Mouse (Mus musculus) adrenal gland, postnatal 36 days (tissue): ENCODE data around the gene Rabif. TPM values are rescaled to one million over a fixed set of nuclear protein-coding genes. Genes with fewer than 3 reads are reported as not detected.
"Not testable (repeated sequence)": the region's sequence is repeated elsewhere in the genome, so short reads cannot be mapped to it uniquely, and the experiment has no call there.

Source experiments
- DNase-seq, 2 experiments: peaks; one replicate each; pipeline ENCODE4 v3.0.0; 2021; ENCODE audit warnings: mixed read lengths in 1 of 2
- long read RNA-seq, 2 experiments: library from polyadenylated mRNA; stranded (forward); transcript quantifications; one replicate each; pipeline ENCODE4 v2.0.0; 2021; ENCODE audit warnings: borderline sequencing depth in 2 of 2
- total RNA-seq, 2 experiments: library from RNA; stranded (reverse); gene quantifications; 2 replicates each; pipeline ENCODE4 v1.2.3; 2021

Rabif gene
- 10 to 100 TPM; 27.6 to 37.3 TPM for total RNA-seq
- long read RNA-seq, experiment 1, transcript Rabif-201 (2 exons, 2,861 nt): major isoform, 66 of 77 reads
- long read RNA-seq, experiment 1, partial matches to known transcripts: 0 of 77 reads
- long read RNA-seq, experiment 1, other reads (novel, unspliced or antisense): 11 of 77 reads
- long read RNA-seq, experiment 2, transcript Rabif-201 (2 exons, 2,861 nt): major isoform, 21 of 26 reads
- long read RNA-seq, experiment 2, partial matches to known transcripts: 0 of 26 reads
- long read RNA-seq, experiment 2, other reads (novel, unspliced or antisense): 5 of 26 reads

DNA sequence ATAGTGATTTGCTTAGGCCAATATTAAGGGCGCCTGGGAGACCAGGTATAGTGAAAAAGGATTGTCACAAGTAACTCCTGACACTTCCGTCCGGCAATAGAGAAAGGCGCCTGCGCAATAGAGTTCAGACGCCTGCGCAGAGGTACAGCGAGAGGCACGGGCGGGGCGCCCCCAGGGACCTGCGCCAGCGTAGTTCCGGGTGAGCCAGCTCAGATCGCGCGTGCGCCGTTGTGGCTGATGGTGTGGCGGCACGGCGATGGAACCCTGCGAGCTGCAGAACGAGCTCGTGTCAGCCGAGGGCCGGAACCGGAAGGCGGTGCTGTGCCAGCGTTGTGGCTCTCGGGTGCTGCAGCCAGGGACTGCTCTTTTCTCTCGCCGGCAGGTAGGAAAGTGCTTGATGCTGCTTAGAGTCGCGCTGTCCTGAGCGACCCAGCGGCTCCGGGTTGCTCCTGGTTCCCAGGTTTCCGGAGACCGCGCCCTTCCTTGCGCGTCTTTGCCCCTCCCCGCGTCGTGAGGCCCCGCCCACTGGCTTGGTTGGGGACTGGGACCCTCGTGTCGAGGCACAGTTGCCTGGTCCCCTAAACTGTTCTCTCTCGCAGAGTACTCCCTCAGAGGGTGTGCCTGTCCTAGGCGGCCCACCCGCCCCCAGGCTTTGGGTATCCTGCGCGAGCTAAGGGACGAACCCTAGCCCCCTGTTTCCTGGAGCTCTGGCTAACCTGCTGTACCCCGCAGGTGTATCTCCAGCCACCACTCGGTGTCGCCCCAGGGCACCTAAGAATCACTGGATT is at the start of gene Rabif:
TSS of gene Rabif (plus strand) at position 221 of the 788 bp plus-strand sequence.
- peak; percentile 100 for DNase-seq

DNA sequence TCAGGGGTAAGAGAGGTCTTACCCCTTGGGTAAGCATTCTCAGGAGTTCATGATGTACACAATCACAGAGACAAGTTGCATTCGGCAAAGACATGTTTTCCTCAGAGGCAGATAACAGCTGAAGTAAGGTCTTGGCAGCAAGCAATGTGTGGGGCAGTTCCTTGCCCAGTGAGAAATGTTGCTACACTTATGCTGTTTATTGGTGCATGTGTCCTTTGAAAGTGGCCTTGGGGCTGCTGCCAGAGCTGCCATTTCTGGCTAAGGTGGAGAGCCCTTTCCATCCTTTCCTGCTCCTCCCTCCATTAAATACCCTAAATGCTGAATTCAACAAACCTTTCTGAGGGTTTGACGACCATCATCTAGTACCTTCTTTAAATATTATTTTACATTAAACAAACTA is 49.0 kb upstream of the Rabif start:
- DNase-seq: peak; percentile 21 to 56

- DNase-seq: not testable (repeated sequence)
These were observed 45.9 kb upstream of the Rabif start for GRCm38 (mm10) chr1:134448537-134448936.

- DNase-seq: no peak
These were observed 44.2 kb upstream of the Rabif start for GRCm38 (mm10) chr1:134450201-134450600.

GRCm38 (mm10) chr1:134450986-134451385 is 43.5 kb upstream of the Rabif start:
- peak; percentile 51 to 65 for DNase-seq

- DNase-seq: peak; percentile 96
These were observed 39.3 kb upstream of the Rabif start, which contains the start of gene Klhl12 for GRCm38 (mm10) chr1:134454904-134455824. TSS of gene Klhl12 (plus strand) at chr1:134455531.

- no peak for DNase-seq
These were observed 38.4 kb upstream of the Rabif start for GRCm38 (mm10) chr1:134456060-134456459.

- DNase-seq: no peak
These were observed 36.2 kb upstream of the Rabif start for GRCm38 (mm10) chr1:134458139-134458727.

DNA sequence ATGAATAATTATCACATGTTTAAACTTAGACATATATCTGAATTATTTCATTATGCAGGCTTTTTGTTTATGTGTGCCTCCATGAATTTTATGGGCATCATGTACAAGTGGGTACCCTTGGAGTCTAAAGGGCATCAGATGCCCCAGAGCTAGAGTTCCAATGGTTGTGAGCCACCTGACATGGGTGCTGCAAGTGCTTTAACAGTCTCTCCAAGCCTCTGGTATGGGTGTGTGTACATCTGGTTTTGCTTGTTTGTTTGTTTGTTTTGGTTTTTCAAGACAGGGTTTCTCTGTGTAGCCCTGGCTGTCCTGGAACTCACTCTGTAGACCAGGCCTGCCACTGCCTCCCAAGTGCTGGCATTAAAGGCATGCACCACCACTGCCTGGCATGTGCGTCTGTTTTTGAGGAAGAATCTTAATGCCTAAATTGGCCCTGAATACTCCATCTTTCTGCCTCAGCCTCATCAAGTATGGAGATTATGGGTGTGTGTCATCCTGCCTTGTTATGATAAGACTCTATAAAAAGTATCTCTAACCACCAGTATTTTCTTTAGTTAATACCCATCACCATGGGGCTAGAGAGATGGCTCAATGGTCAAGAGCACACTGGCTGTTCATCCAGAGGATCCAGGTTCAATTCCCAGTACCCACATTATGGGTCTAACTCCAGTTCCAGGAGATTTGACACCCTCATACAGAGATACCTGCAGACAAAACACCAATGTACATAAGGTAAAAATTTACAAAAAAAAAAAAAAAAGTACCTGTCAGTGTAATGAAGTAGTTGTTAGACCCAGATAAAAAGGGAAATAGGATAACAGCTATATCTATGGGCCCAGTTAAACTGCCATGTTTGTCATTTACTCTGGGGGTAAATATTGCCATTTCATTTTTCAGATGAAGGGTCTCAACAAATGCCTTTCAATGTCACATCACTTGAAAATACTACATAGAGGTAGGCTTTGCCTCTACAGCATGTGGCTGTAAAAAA is 33.9 kb upstream of the Rabif start:
- no peak for DNase-seq

GRCm38 (mm10) chr1:134484623-134485022 is 9.8 kb upstream of the Rabif start:
- no peak for DNase-seq

DNA sequence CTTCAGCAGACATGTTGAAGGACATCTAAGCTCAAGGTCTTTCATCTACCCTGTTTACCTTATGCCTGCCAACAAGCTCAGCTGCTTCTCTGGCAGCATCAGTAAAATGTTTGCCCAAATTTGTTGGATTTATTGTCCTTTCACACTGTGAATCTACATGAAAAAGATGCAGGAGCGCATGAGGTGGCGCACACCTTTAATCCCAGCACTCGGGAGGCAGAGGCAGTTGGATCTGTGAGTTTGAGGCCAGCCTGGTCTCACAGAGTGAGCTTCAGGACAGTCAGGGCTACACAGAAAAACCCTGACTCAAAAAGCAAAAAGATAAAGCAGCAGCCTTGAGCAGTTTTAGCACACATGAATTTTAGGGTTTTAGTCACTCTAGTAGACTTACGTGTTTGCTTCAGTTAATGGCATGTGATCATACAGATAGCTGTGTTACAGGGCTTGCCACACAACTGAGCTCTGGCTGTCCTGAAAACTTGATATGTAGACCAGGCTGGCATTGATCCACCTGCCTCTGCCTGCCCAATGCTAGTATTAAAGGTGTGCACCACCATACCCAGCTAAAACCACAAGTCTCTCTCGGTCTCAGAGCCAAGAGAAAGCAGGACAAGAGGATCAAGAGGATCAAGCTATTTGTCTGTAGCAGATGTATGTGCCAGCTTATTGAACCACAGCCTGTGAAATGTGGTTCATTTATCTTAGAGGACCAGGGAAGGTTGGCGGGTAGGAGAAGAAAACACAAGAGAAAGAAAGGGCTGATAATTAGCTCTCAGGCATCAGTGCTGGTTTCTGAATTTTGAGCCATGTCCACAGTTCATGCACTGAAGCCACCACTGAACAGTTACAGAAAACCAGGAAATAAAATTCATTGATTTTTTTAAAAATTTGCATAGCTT is 3.3 kb upstream of the Rabif start:
- no peak for DNase-seq

- no peak for DNase-seq
These were observed 2.2 kb upstream of the Rabif start for GRCm38 (mm10) chr1:134492276-134492675.

GRCm38 (mm10) chr1:134493496-134493895 is 952 bp upstream of the Rabif start:
- DNase-seq: no peak

GRCm38 (mm10) chr1:134493956-134494355 is 492 bp upstream of the Rabif start:
- no peak for DNase-seq

GRCm38 (mm10) chr1:134495216-134495539 is 730 bp downstream of the Rabif start:
- no peak for DNase-seq

GRCm38 (mm10) chr1:134495991-134496390 is 1.5 kb downstream of the Rabif start:
- DNase-seq: peak; percentile 61 to 63

DNA sequence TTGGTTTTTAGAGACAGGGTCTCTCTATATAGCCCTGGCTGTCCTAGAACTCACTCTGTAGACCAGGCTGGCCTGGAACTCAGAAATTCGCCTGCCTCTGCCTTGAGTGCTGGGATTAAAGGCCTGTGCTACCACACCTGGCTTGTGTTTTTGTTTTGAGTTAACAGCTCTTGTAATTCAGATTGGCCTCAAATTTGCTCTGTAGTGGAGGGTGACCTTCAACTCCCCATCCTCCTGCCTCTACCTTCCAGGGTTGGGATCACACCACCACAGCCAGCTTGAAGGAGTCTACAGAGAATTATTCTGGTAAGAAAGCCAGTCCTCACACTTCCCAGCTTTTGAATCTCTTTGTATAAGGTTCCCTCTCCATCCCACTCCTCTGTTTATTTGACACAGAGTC is 6.5 kb downstream of the Rabif start:
- DNase-seq: no peak

DNA sequence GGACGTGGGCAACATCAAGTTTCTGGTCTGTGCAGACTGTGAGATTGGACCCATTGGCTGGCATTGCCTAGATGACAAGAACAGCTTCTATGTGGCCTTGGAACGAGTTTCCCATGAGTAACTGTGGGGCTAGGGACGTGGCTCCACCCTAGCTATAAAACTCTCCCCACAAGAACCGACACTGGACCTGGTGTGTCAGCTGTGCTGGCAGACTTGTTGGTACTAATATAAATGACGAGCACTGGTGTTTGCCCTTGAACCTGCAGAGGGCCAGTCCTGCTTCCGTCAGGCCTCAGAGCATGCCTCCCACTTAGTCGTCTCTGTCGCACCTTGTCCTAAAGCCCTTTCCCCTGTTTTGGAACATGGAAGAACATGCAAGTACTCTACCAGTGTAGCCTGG is 11.8 kb downstream of the Rabif start:
- peak; percentile 53 to 66 for DNase-seq

DNA sequence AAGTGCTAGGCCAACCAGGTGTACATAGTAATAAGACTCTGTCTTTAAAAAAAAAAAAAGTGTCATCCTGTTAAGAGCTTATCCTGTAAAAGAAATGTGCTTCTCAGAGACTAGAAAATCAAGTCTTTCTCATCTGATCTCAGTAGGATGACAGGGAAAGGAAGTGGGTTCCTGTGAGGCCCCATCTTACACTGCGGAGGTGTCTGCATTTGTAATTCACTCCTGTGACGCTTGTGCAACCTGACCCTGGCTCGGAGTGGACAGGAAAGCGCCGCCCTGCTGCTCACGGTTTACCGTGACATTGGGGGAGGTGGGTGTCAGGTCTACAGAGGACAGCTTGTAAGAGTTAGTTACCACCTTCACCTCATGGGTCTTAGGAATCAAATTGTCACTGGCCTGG is 15.6 kb downstream of the Rabif start:
- no peak for DNase-seq

DNA sequence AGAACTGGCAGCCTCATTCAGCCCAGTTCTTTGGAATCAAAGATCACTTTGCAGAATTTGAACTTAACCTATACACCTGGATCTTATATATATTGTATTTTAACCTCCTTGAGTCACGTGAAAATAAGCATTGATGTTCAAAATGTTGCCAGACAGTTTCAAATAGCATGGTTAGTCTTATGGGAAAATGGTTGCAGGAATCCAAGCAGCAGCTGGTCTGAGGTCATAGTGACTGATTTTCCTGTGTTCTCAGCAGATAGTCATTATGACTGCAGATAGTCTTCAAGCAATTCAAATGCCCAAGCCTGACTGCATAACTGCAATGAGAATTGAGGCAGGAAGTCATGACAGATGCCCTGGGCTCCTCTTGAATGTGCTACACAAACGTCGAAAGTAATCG is 17.7 kb downstream of the Rabif start:
- no peak for DNase-seq
